Mouse (Mus musculus) forebrain, embryonic 11.5 days (tissue): ENCODE data around the gene Dclk1. TPM values are rescaled to one million over a fixed set of nuclear protein-coding genes. Genes with fewer than 3 reads are reported as not detected.

Experiments
- ATAC-seq: fragments of 200-750 bp; cut with Nextera tagmentation; replicated peaks from 2 replicates; pipeline ENCODE4 v1.8.0; 2017; ENCODE audit warnings: moderate TSS enrichment; ENCODE audit not compliant: low FRiP score
- DNase-seq: peaks from one replicate; pipeline ENCODE4 v3.0.0-alpha.2; 2017; ENCODE audit warnings: low spot score
- H3K27ac ChIP-seq: fragments of 300-500 bp; sonication (generic); 2 replicates; pipeline ENCODE4 v1.5.1; 2014; ENCODE audit warnings: low read depth, low read length
- H3K27me3 ChIP-seq: fragments of 300-500 bp; sonication (generic); 2 replicates; pipeline ENCODE4 v1.6.1; 2014; ENCODE audit warnings: mild to moderate bottlenecking, low read length, mixed read lengths; ENCODE audit not compliant: control insufficient read depth, insufficient read depth
- H3K36me3 ChIP-seq: fragments of 300-500 bp; sonication (generic); 2 replicates; pipeline ENCODE4 v1.6.1; 2014; ENCODE audit warnings: mild to moderate bottlenecking, low read length, moderate library complexity, mixed read lengths; ENCODE audit not compliant: control insufficient read depth, insufficient read depth
- H3K4me1 ChIP-seq: fragments of 300-500 bp; sonication (generic); replicated peaks from 2 replicates; pipeline ENCODE4 v1.6.1; 2014; ENCODE audit warnings: low read length, mixed read lengths; ENCODE audit not compliant: control insufficient read depth, insufficient read depth
- H3K4me2 ChIP-seq: fragments of 300-500 bp; sonication (generic); 2 replicates; pipeline ENCODE4 v1.6.1; 2014; ENCODE audit warnings: low read depth, mild to moderate bottlenecking, low read length, moderate library complexity, mixed read lengths; ENCODE audit not compliant: severe bottlenecking
- H3K4me3 ChIP-seq: fragments of 300-500 bp; sonication (generic); 2 replicates; pipeline ENCODE4 v1.5.1; 2014; ENCODE audit warnings: low read depth, low read length
- H3K9ac ChIP-seq: fragments of 300-500 bp; sonication (generic); 2 replicates; pipeline ENCODE4 v1.6.1; 2014; ENCODE audit warnings: low read length
- H3K9me3 ChIP-seq: fragments of 300-500 bp; sonication (generic); 2 replicates; pipeline ENCODE4 v1.6.1; 2016; ENCODE audit warnings: low read length, mixed read lengths; ENCODE audit not compliant: control insufficient read depth
- WGBS: fragments of 180-500 bp; shearing (Covaris S2); extraction: QIAGEN DNeasy Blood & Tissue Kit; methylation state at CpG from one replicate; pipeline ENCODE4 v1.1.7; 2014; 5-methylcytosine and 5-hydroxymethylcytosine counted together
- polyA plus RNA-seq: library from polyadenylated mRNA; unstranded; fragments of >200 nt; fragmentation: Nextera tagmentation; extraction: Ambion mirVana; gene quantifications from 2 replicates; pipeline ENCODE4 v1.2.1, GENCODE M21; 2014

Gene Dclk1
- polyA plus RNA-seq, 1 experiment from 2014 or later, result 77.5 TPM

DNA sequence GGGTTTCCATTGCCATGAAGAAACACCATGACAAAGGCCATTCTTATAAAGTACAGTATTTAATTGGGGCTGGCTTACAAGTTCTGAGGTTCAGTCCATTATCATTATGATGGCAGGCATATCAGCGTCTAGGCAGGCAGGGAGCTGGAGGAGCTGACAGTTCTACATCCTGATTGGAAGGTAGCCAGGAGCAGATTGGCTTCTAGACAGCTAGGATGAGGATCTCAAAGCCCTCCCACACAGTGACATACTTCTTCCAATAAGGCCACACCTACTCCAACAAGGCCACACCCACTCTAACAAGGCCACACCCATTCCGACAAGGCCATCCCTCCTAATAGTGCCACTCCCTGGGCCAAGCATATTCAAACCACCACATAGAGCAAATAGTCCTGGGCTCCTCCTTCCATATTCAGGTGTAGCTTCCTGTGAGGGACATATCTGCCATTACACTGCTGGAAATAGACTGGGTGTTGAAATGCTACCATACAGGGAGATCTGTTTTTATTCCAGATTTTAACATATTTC is 187.9 kb downstream of the Dclk1 start:
- H3K4me3 ChIP-seq, result no peak overlapping the region
- H3K9ac ChIP-seq, result no peak overlapping the region
- DNase-seq (no peak), ATAC-seq (no peak)
- H3K27me3 ChIP-seq, result no peaks in the 10 kb centered on the region
- WGBS, result 90% methylated on average over 2 of the region's 2 CpGs
- H3K27ac ChIP-seq, result no peak overlapping the region
- no peaks in the 10 kb centered on the region for H3K36me3 ChIP-seq
- no peaks in the 10 kb centered on the region for H3K9me3 ChIP-seq
- H3K4me2 ChIP-seq, result no peak overlapping the region
- no peaks in the 10 kb centered on the region for H3K4me1 ChIP-seq

DNA sequence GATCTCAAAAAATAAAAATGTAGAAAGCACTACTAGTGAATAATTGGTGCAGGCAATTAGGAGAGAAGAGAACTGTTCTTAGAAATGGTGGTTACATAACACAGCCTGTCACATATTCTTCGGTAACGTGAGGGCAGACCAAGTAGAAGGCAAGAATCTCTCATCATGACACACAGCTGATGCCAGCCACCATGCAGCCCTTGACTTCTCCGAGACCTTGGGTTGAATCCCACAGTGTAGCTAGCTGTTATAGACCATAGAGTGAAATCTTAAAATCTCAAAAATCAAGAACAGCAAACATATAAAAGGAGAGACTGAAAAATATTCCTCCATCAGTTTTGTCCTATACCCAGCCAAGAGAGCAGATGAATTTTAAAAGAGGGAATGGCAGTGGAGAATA is 189.1 kb downstream of the Dclk1 start:
- ATAC-seq, result no peak
- Histone ChIP-seq H3K9ac (no peak overlapping the region), H3K4me1 (no peaks in the 10 kb centered on the region), H3K27me3 (no peaks in the 10 kb centered on the region), H3K9me3 (no peaks in the 10 kb centered on the region), H3K36me3 (no peaks in the 10 kb centered on the region), H3K4me2 (no peak overlapping the region), H3K27ac (no peak overlapping the region), H3K4me3 (no peak overlapping the region)
- WGBS, result 94% methylated on average over 3 of the region's 3 CpGs
- no peak for DNase-seq

DNA sequence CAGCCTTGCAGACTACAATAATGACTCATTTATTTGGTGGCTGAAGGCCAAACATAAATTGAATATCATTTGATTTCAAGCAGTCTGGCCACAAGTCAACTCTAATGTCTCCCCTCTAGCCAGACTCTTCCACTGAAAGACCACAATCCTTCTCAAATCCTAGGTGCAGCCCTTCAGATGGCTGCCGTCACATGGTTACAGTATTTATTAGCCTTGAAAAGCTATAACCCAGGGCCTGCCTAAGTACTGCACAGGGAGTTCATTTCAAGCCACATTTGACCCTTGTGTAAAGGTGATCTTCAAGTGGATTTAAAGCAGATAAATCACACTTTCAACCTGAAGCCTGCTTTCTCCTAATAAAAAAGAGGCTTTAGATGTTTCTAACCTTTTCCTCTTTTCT is 192.1 kb downstream of the Dclk1 start:
- Histone ChIP-seq H3K4me3 (no peak overlapping the region), H3K27ac (no peak overlapping the region), H3K27me3 (no peaks in the 10 kb centered on the region), H3K36me3 (no peaks in the 10 kb centered on the region), H3K9me3 (no peaks in the 10 kb centered on the region), H3K4me1 (no peaks in the 10 kb centered on the region), H3K4me2 (no peak overlapping the region), H3K9ac (no peak overlapping the region)
- no peak for DNase-seq
- ATAC-seq, result no peak
- WGBS, result 91% methylated on average over 1 of the region's 1 CpGs

DNA sequence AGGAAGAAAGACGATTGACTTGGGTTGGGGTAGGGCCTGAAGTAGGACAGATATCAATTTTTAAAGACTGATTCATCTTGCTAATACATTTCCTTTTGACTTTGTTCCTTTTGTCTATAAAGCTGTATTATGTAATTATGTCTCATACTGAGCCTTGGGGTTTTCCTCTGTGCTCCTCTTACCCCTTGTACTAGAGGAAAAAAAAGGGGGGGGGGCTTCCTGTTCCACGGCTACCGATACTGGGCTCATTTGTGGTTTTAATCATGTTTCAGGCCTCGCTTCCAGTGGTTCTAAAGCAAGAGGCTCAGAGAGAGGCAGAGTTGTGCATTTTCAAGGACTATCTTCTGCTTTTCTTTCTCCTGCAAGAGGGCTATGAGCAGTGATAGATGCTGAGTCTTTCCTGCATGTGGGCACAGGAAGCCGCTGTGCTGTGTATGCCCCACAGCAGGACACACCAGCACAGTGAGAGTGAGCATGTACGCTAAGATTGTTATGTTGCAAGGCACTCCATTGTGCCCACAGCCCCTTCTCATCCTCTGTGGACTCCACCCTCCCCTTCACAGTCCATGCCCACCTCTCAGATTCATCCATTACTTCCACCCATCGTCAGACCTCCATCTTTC is 196.8 kb downstream of the Dclk1 start:
- H3K27ac ChIP-seq, result no peak overlapping the region

DNA sequence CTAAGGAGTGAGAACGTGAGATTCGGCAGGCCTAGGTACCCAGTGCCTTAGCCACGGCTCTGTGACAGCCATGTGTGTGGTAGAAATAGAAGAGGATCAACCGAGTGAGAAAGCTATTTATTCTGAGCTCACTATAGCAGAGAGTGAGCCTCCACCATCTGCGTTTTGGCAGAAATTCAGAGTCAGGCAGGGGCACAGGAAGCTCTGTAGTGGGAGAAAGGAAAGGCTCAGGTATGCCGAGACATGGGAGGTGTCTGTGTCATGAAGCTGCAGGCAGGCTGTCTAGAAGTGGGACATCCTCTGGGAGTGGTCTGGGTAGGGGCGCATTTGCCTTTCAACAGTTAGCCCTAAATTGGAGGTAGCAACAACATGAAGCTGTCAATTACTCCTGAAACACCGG is 198.2 kb downstream of the Dclk1 start:
- Histone ChIP-seq H3K27me3 (no peaks in the 10 kb centered on the region), H3K4me1 (no peaks in the 10 kb centered on the region), H3K4me2 (no peak overlapping the region), H3K27ac (no peak overlapping the region), H3K4me3 (no peak overlapping the region), H3K9ac (no peak overlapping the region), H3K9me3 (no peaks in the 10 kb centered on the region), H3K36me3 (no peaks in the 10 kb centered on the region)
- 85% methylated on average over 8 of the region's 8 CpGs for WGBS
- no peak for ATAC-seq
- no peak for DNase-seq

More for the DNA sequence above, 196.8 kb downstream of the Dclk1 start:
- H3K9ac ChIP-seq, result no peak overlapping the region
- 92% methylated on average over 7 of the region's 7 CpGs for WGBS
- H3K9me3 ChIP-seq, result no peaks in the 10 kb centered on the region
- H3K27me3 ChIP-seq, result no peaks in the 10 kb centered on the region
- no peak overlapping the region for H3K4me3 ChIP-seq
- DNase-seq (no peak), ATAC-seq (no peak)
- H3K36me3 ChIP-seq, result no peaks in the 10 kb centered on the region
- H3K4me1 ChIP-seq, result no peaks in the 10 kb centered on the region
- no peak overlapping the region for H3K4me2 ChIP-seq

DNA sequence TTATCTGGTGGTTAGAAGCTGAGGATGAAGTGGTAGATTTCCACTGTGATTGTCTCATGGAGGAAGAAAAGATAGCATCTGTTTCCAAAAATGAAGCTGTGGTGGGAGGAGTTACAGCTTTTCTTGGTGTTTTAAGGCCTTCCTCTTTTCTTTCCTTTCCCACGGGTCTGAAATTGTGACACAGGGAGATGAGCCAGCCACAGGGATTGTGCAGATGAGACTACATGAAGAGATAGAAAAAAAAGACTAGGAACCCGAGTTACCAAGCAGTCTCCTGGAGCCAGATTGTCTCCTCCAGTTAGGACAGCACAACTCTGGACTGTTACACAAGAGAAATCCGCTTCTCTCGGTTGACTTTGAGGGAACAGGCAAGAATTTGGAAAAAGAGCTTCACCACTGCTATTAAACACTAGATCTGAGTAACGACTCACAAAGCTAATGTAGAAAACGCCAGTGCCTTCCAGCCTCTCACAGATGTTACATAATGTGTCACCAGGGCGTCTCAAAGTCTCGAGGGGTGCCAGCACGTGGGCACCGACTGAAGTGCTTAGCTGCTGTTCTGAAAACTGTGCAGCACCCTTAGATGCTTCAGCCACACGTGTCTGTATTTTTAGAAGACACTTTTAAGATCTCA is 200.0 kb downstream of the Dclk1 start:
- no peak overlapping the region for H3K4me3 ChIP-seq
- ATAC-seq (no peak), DNase-seq (no peak)
- no peak overlapping the region for H3K9ac ChIP-seq
- H3K27ac ChIP-seq, result no peak overlapping the region
- H3K4me2 ChIP-seq, result no peak overlapping the region
- no peaks in the 10 kb centered on the region for H3K4me1 ChIP-seq
- no peaks in the 10 kb centered on the region for H3K36me3 ChIP-seq
- WGBS, result 90% methylated on average over 11 of the region's 11 CpGs
- H3K9me3 ChIP-seq, result no peaks in the 10 kb centered on the region
- no peaks in the 10 kb centered on the region for H3K27me3 ChIP-seq

DNA sequence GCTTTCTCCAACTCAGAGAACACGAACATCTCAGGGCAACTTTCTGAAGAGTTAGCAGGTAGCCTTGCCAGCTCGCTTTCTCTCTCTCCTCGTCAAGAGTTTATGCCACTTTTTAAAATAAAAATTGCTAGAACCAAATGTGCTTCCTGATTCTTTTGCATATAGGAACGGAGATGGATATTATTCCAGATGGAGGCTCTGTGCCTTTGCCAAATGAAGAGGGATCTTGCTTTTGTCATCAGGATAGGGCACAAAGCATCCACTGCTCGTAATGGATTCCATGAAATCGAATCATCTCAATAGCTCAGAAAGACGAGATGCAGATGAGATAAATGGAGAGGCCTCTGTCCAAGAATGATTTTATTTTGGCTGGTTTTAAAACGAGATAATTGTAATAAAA is 201.1 kb downstream of the Dclk1 start:
- Histone ChIP-seq H3K36me3 (no peaks in the 10 kb centered on the region), H3K9ac (no peak overlapping the region), H3K9me3 (no peaks in the 10 kb centered on the region), H3K4me3 (no peak overlapping the region), H3K4me1 (no peaks in the 10 kb centered on the region), H3K27me3 (no peaks in the 10 kb centered on the region), H3K4me2 (no peak overlapping the region), H3K27ac (no peak overlapping the region)
- ATAC-seq (no peak), DNase-seq (no peak)
- WGBS, result 90% methylated on average over 8 of the region's 8 CpGs

DNA sequence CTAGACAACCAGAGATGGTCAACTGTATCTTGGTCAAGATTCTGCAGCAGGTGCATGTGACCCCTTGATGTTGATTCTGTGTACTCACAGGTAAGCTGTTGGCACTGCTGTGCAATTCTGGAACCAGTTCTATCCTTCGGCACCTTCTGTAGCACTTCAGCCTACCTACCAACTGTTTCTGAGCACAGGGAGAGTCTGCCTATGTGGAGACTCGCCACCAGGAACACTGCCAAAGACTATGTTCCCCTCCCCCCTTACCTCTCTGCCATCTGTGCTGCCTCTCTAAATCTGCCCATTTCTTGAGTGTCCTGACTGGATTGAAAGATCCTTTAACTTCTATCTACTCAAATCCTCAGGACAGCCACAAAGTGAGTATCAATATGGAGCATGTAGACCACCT is 201.6 kb downstream of the Dclk1 start:
- Histone ChIP-seq H3K27me3 (no peaks in the 10 kb centered on the region), H3K9me3 (no peaks in the 10 kb centered on the region), H3K4me1 (no peaks in the 10 kb centered on the region), H3K4me3 (no peak overlapping the region), H3K36me3 (no peaks in the 10 kb centered on the region), H3K27ac (no peak overlapping the region), H3K4me2 (no peak overlapping the region), H3K9ac (no peak overlapping the region)
- no peak for DNase-seq
- ATAC-seq, result no peak
- WGBS, result 93% methylated on average over 2 of the region's 2 CpGs

DNA sequence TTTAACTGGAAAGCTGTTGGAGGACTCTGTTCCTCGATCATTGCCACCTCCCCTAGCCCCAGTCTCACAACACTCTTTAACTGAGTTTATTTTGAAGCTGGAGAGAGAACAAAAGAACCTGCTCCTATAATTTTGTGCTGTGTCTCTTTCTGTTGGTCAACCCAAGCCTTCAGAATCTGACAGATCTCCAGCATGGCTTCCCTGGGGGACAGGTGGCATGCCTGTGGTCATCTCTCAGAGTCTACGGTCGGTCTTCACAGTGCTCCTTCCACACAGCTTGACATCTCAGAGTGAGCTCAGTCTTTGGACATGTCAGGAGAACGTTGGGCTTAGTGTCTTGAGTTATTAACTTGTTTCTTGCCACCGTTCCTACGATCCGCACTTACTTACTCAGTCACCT is 204.5 kb downstream of the Dclk1 start:
- Histone ChIP-seq H3K4me2 (no peak overlapping the region), H3K27me3 (no peaks in the 10 kb centered on the region), H3K36me3 (no peaks in the 10 kb centered on the region), H3K4me3 (no peak overlapping the region), H3K27ac (no peak overlapping the region), H3K4me1 (no peaks in the 10 kb centered on the region), H3K9ac (no peak overlapping the region), H3K9me3 (no peaks in the 10 kb centered on the region)
- 89% methylated on average over 7 of the region's 7 CpGs for WGBS
- no peak for DNase-seq
- no peak for ATAC-seq
